In the genomic region with DNA sequence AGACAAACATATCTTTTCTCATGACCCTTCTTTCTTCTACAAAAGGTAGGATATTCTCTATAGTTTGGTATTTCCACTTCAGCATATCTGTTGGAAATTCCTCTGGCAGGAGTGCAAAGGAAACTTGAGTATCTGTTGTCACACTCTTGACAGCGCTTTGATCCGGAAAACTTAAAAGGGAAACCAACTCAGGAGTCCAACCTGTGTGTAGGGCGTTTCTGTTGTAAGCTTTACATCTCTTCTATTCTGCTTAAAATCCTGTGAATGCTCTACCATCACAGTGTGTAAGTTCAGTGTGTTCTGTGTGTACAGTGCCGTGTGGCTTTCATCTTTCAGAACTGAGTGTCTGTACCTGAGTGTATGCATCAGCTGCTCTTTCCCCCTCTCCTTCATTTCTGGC, we compare ENCODE assay signal across 20 mouse cellular contexts.
"Had no signal": no experiment of that assay in that cellular context is flagged by ENCODE, and none has a peak within 500 bp of the region (broad histone marks: within the 10 kb centered on the region; RNA-seq: fewer than 3 reads in every experiment).

No protein-coding gene starts in this region.

- H3K4me3 ChIP-seq: limb, embryonic 12.5 days; limb, embryonic 15.5 days; megakaryocyte, embryonic 14.5 days; midbrain, embryonic 10.5 days; midbrain, embryonic 13.5 days; myocyte; neural tube, embryonic 13.5 days; stomach, embryonic 15.5 days had no signal

- ATAC-seq: intestine, embryonic 16.5 days; liver, postnatal 0 days; midbrain, embryonic 13.5 days; midbrain, embryonic 16.5 days had no signal

- H3K27me3 ChIP-seq: limb, embryonic 12.5 days; limb, embryonic 15.5 days; megakaryocyte, embryonic 14.5 days; midbrain, embryonic 13.5 days; neural tube, embryonic 13.5 days; stomach, embryonic 15.5 days had no signal

- H3K4me2 ChIP-seq: limb, embryonic 12.5 days; limb, embryonic 15.5 days; liver, embryonic 11.5 days; midbrain, embryonic 13.5 days; neural tube, embryonic 13.5 days; stomach, embryonic 15.5 days had no signal

- H3K9ac ChIP-seq: limb, embryonic 12.5 days; limb, embryonic 15.5 days; liver, embryonic 14.5 days; liver, postnatal 0 days; midbrain, embryonic 13.5 days; neural tube, embryonic 13.5 days; stomach, embryonic 15.5 days had no signal

- H3K27ac ChIP-seq: limb, embryonic 12.5 days; limb, embryonic 15.5 days; liver, embryonic 14.5 days; midbrain, embryonic 10.5 days; midbrain, embryonic 13.5 days; neural tube, embryonic 13.5 days; stomach, embryonic 15.5 days had no signal

- H3K36me3 ChIP-seq: limb, embryonic 12.5 days; limb, embryonic 15.5 days; midbrain, embryonic 10.5 days; neural tube, embryonic 13.5 days; stomach, embryonic 15.5 days had no signal

- H3K9me3 ChIP-seq: limb, embryonic 12.5 days; limb, embryonic 15.5 days; megakaryocyte, embryonic 14.5 days; midbrain, embryonic 10.5 days; midbrain, embryonic 13.5 days; neural tube, embryonic 13.5 days; stomach, embryonic 15.5 days had no signal

- DNase-seq: kidney, adult 18-20 months; kidney, adult 9 months; kidney, postnatal 14 days; kidney, postnatal 4 days; left cerebral cortex, postnatal 4 days; liver, postnatal 0 days; right cerebral cortex, postnatal 25 days; spleen, adult 18-20 months had no signal

- H3K4me1 ChIP-seq: limb, embryonic 12.5 days; limb, embryonic 15.5 days; midbrain, embryonic 10.5 days; midbrain, embryonic 13.5 days; neural tube, embryonic 13.5 days; stomach, embryonic 15.5 days had no signal
